Mouse (Mus musculus) liver, postnatal 0 days (tissue): ENCODE measurements around the gene Rho.

ENCODE experiments used
- CTCF ChIP-seq: sonication (generic); IDR thresholded peaks from 2 replicates; pipeline ENCODE4 v1.5.1; 2016; ENCODE audit warnings: antibody characterized with exemption, low read depth
- EP300 ChIP-seq: IDR thresholded peaks from 2 replicates; pipeline ENCODE4 v1.6.1; 2016; ENCODE audit warnings: antibody characterized with exemption, low read depth, mild to moderate bottlenecking

- TF ChIP-seq CTCF (no peak), EP300 (no peak)
Measured at GRCm38 (mm10) chr6:115892363-115892762, 39.2 kb upstream of the Rho start.
